Mouse (Mus musculus) CH12.LX (cell line): ENCODE measurements at regions not wholly inside any gene's neighbourhood (a gene's known extent, or its start where the extent isn't known, plus 50 kb on each side); places are given as distances from the start of the nearest gene placed in this dataset.

Source experiments
- DNase-seq: peaks from one replicate; pipeline ENCODE4 v3.0.0-alpha.2; 2013; ENCODE audit errors: extremely low read depth
- H3K27ac ChIP-seq: 2 replicates; pipeline ENCODE4 v1.5.1; 2012; ENCODE audit warnings: low read depth, mild to moderate bottlenecking, control low read depth, moderate library complexity; ENCODE audit not compliant: insufficient read depth
- H3K27me3 ChIP-seq: replicated peaks from 2 replicates; pipeline ENCODE3; 2012; ENCODE audit warnings: inconsistent platforms
- H3K36me3 ChIP-seq, 2 experiments: replicated peaks in 1 of 2; 2 replicates each; pipeline versions ENCODE3 to v1.6.1; 2012; ENCODE audit warnings: inconsistent platforms in 1 of 2, low read length in 1 of 2, mild to moderate bottlenecking in 1 of 2, mixed read lengths in 1 of 2, moderate library complexity in 1 of 2; ENCODE audit not compliant: control insufficient read depth in 1 of 2, insufficient read depth in 1 of 2
- H3K4me1 ChIP-seq, 2 experiments: 2 replicates each; pipeline ENCODE4 v1.6.1; 2012; ENCODE audit warnings: inconsistent platforms in 1 of 2, moderate library complexity in 1 of 2; ENCODE audit not compliant: insufficient read depth in 2 of 2, control insufficient read depth in 1 of 2
- H3K4me2 ChIP-seq: 2 replicates; pipeline ENCODE4 v1.6.1; 2012; ENCODE audit warnings: low read depth, mild to moderate bottlenecking, control low read depth; ENCODE audit not compliant: poor library complexity, insufficient read depth, severe bottlenecking
- H3K4me3 ChIP-seq, 3 experiments: fragments of 150-350 bp in 1 of 3; sonication (generic) in 1 of 3; replicated peaks in 1 of 3; 2 replicates each; pipeline versions ENCODE3 to v1.5.1; 2011 to 2012; ENCODE audit warnings: low read depth in 2 of 3, low read length in 2 of 3, mild to moderate bottlenecking in 2 of 3, moderate library complexity in 2 of 3, control low read depth in 1 of 3, improper control_type of control experiment in 1 of 3, inconsistent platforms in 1 of 3, mixed read lengths in 1 of 3; ENCODE audit not compliant: poor library complexity in 1 of 3
- H3K79me2 ChIP-seq: replicated peaks from 2 replicates; pipeline ENCODE4 v1.6.1; 2012; ENCODE audit warnings: mild to moderate bottlenecking, moderate library complexity; ENCODE audit not compliant: control insufficient read depth, poor library complexity, insufficient read depth, severe bottlenecking; ENCODE audit errors: extremely low read depth
- H3K9ac ChIP-seq: 2 replicates; pipeline ENCODE4 v1.6.1; 2012; ENCODE audit warnings: low read depth, mild to moderate bottlenecking, control low read depth, moderate library complexity; ENCODE audit not compliant: insufficient read depth
- H3K9me3 ChIP-seq: replicated peaks from 2 replicates; pipeline ENCODE3; 2012; ENCODE audit warnings: low read length, inconsistent platforms, mixed read lengths
- CHD1 ChIP-seq: IDR thresholded peaks from 2 replicates; pipeline ENCODE4 v1.6.1; 2012; ENCODE audit warnings: low read depth, low read length, improper control_type of control experiment, inconsistent platforms
- CHD2 ChIP-seq: IDR thresholded peaks from 2 replicates; pipeline ENCODE4 v1.6.1; 2011; ENCODE audit warnings: low read length, improper control_type of control experiment
- CTCF ChIP-seq, 2 experiments: IDR thresholded peaks in 1 of 2; conservative IDR thresholded peaks in 1 of 2; 2 replicates each; pipeline ENCODE4 v1.5.1; 2011 to 2012; ENCODE audit warnings: low read depth in 2 of 2, low read length in 2 of 2, improper control_type of control experiment in 1 of 2, inconsistent platforms in 1 of 2, mild to moderate bottlenecking in 1 of 2, moderate library complexity in 1 of 2
- E2F4 ChIP-seq: IDR thresholded peaks from 2 replicates; pipeline ENCODE4 v1.6.1; 2011; ENCODE audit warnings: low read depth, low read length, improper control_type of control experiment; ENCODE audit not compliant: insufficient replicate concordance
- ELF1 ChIP-seq: IDR thresholded peaks from 2 replicates; pipeline ENCODE4 v1.6.1; 2014; ENCODE audit warnings: low read depth, mild to moderate bottlenecking, inconsistent platforms, low read length, improper control_type of control experiment
- GABPA ChIP-seq: IDR thresholded peaks from 2 replicates; pipeline ENCODE4 v1.6.1; 2012; ENCODE audit warnings: low read depth, low read length, improper control_type of control experiment, inconsistent platforms; ENCODE audit not compliant: insufficient replicate concordance
- HCFC1 ChIP-seq: IDR thresholded peaks from 2 replicates; pipeline ENCODE4 v1.6.1; 2012; ENCODE audit warnings: low read depth, mild to moderate bottlenecking, inconsistent platforms, low read length, improper control_type of control experiment
- JUN ChIP-seq: IDR thresholded peaks from 2 replicates; pipeline ENCODE4 v1.6.1; 2011; ENCODE audit warnings: low read depth, mild to moderate bottlenecking, low read length, improper control_type of control experiment, moderate library complexity; ENCODE audit not compliant: insufficient read depth
- JUND ChIP-seq: conservative IDR thresholded peaks from 2 replicates; pipeline ENCODE4 v1.6.1; 2011; ENCODE audit warnings: low read depth, low read length, improper control_type of control experiment
- KAT2A ChIP-seq: IDR thresholded peaks from 2 replicates; pipeline ENCODE4 v1.6.1; 2012; ENCODE audit warnings: low read length, improper control_type of control experiment, inconsistent platforms; ENCODE audit not compliant: insufficient replicate concordance
- MAX ChIP-seq: IDR thresholded peaks from 2 replicates; pipeline ENCODE4 v1.6.1; 2011; ENCODE audit warnings: low read length, improper control_type of control experiment
- MAZ ChIP-seq: IDR thresholded peaks from 2 replicates; pipeline ENCODE4 v1.6.1; 2012; ENCODE audit warnings: low read depth, mild to moderate bottlenecking, inconsistent platforms, low read length, improper control_type of control experiment, moderate library complexity
- MEF2A ChIP-seq: IDR thresholded peaks from 2 replicates; pipeline ENCODE4 v1.6.1; 2014; ENCODE audit warnings: low read depth, mild to moderate bottlenecking, inconsistent platforms, low read length, improper control_type of control experiment, borderline replicate concordance
- MXI1 ChIP-seq: IDR thresholded peaks from 2 replicates; pipeline ENCODE4 v1.6.1; 2011; ENCODE audit warnings: mild to moderate bottlenecking, low read depth, low read length, improper control_type of control experiment
- NELFE ChIP-seq: IDR thresholded peaks from 2 replicates; pipeline ENCODE4 v1.6.1; 2011; ENCODE audit warnings: low read depth, low read length, improper control_type of control experiment
- NRF1 ChIP-seq: IDR thresholded peaks from 2 replicates; pipeline ENCODE4 v1.6.1; 2014; ENCODE audit warnings: low read depth, mild to moderate bottlenecking, inconsistent platforms, low read length, improper control_type of control experiment, moderate library complexity
- POLR2A ChIP-seq: IDR thresholded peaks from 2 replicates; pipeline ENCODE4 v1.6.1; 2011; ENCODE audit warnings: low read depth, mild to moderate bottlenecking, improper control_type of control experiment, low read length
- POLR2AphosphoS2 ChIP-seq: IDR thresholded peaks from 2 replicates; pipeline ENCODE4 v1.6.1; 2011; ENCODE audit warnings: low read depth, low read length, improper control_type of control experiment
- RAD21 ChIP-seq: IDR thresholded peaks from 2 replicates; pipeline ENCODE4 v1.6.1; 2011; ENCODE audit warnings: low read depth, mild to moderate bottlenecking, low read length, improper control_type of control experiment, moderate library complexity
- RCOR1 ChIP-seq: conservative IDR thresholded peaks from 2 replicates; pipeline ENCODE4 v1.6.1; 2012; ENCODE audit warnings: low read depth, mild to moderate bottlenecking, inconsistent platforms, low read length, improper control_type of control experiment
- SIN3A ChIP-seq: IDR thresholded peaks from 2 replicates; pipeline ENCODE4 v1.6.1; 2012; ENCODE audit warnings: low read length, improper control_type of control experiment, inconsistent platforms
- SMC3 ChIP-seq: IDR thresholded peaks from 2 replicates; pipeline ENCODE4 v1.6.1; 2011; ENCODE audit warnings: low read depth, low read length, improper control_type of control experiment
- TCF12 ChIP-seq: IDR thresholded peaks from 2 replicates; pipeline ENCODE4 v1.6.1; 2014; ENCODE audit warnings: low read depth, mild to moderate bottlenecking, inconsistent platforms, low read length, improper control_type of control experiment
- UBTF ChIP-seq: IDR thresholded peaks from 2 replicates; pipeline ENCODE4 v1.6.1; 2012; ENCODE audit warnings: low read depth, mild to moderate bottlenecking, inconsistent platforms, low read length, improper control_type of control experiment, moderate library complexity
- USF1 ChIP-seq: IDR thresholded peaks from 2 replicates; pipeline ENCODE4 v1.6.1; 2014; ENCODE audit warnings: low read depth, mild to moderate bottlenecking, inconsistent platforms, low read length, improper control_type of control experiment
- USF2 ChIP-seq: conservative IDR thresholded peaks from 2 replicates; pipeline ENCODE4 v1.6.1; 2011; ENCODE audit warnings: low read depth, low read length, improper control_type of control experiment
- ZC3H11A ChIP-seq: IDR thresholded peaks from 2 replicates; pipeline ENCODE4 v1.6.1; 2012; ENCODE audit warnings: low read depth, mild to moderate bottlenecking, inconsistent platforms, low read length, improper control_type of control experiment
- ZMIZ1 ChIP-seq: IDR thresholded peaks from 2 replicates; pipeline ENCODE4 v1.6.1; 2012; ENCODE audit warnings: low read depth, mild to moderate bottlenecking, inconsistent platforms, low read length, improper control_type of control experiment
- dilution Hi-C: fragments of 300-500 bp; cut with MboI; formaldehyde crosslinking; loops from 2 replicates; pipeline ENCODE4 v1.14.3; 2020; ENCODE audit warnings: low sequenced_read_pairs; ENCODE audit not compliant: extremely low pct_unique_long_range_greater_than_20kb, extremely low pct_ligation_motif_present
- in situ Hi-C: fragments of 300-500 bp; cut with MboI; formaldehyde crosslinking; loops from 3 replicates; pipeline ENCODE4 v1.14.3; 2019; ENCODE audit warnings: low sequenced_read_pairs, low pct_ligation_motif_present, low pct_unique_long_range_greater_than_20kb, mixed read lengths

DNA sequence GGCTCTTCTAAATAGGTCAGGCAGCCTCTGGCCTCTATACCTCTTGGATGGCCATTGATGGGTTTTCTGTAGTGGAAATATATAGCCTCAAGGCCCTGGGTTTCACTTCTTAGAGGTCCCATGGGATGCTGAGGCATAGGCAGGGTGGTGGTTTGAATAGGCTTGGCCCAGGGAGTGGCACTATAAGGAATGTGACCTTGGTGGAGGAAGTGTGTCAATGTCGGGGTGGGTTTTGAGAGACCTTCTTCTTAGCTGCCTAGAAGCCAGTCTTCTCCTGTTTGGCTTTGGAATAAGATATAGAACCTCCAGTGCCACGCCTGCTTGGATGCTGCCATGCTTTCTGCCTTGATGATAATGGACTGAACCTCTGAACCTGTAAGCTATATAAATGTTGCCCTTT lies 59.5 kb upstream of the Hpcal1 start:
- dilution Hi-C loops, result no loop called here
- DNase-seq, result no peak
- H3K27ac ChIP-seq, result no peak overlapping the region
- in situ Hi-C loops, result no loop called here
- H3K27me3 ChIP-seq, result no peaks in the 10 kb centered on the region
- H3K9me3 ChIP-seq, result peaks cover 5% of the 10 kb centered on the region
- no peaks in the 10 kb centered on the region for H3K4me1 ChIP-seq
- no peaks in the 10 kb centered on the region for H3K79me2 ChIP-seq
- no peak overlapping the region for H3K4me3 ChIP-seq
- TF ChIP-seq USF2 (no peak), GABPA (no peak), NRF1 (no peak), RAD21 (no peak), MXI1 (no peak), HCFC1 (no peak), SMC3 (no peak), JUN (no peak), TCF12 (no peak), E2F4 (no peak), USF1 (no peak), NELFE (no peak), CTCF (conservative IDR thresholded peaks at IDR 0.05 in 1 of 2, IDR thresholded peaks at IDR 0.05 in 1 of 2; ENCODE audit: low read depth in 2 of 2, low read length in 2 of 2) (no peak), ELF1 (no peak), MEF2A (no peak), POLR2AphosphoS2 (no peak), CHD2 (no peak), SIN3A (no peak), RCOR1 (no peak), KAT2A (no peak)
- TF ChIP-seq, all 38 proteins: peak for 0
- H3K36me3 ChIP-seq, result no peaks in the 10 kb centered on the region
- no peak overlapping the region for H3K4me2 ChIP-seq
- no peak overlapping the region for H3K9ac ChIP-seq

DNA sequence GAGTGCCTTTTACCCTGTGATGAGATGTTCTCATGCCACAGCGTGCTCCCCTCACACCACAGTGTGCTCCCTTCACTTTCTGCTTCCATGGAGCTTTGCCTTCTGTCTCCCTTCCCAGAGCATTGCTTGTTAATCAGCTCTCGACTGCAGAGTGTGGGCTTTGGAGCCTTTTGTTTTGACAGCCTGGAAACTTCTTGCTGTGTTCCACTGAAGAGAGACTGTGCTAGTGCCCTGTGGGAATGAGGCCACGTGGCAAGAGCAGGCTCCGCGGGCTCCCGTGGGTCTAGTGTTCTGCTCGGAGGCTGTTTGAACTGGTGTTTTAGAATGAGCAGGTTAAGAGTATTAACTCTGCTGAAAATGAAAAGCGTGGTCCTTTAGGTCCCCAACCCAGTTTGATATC lies 54.5 kb upstream of the Hpcal1 start:
- Histone ChIP-seq H3K9ac (no peak overlapping the region), H3K27ac (no peak overlapping the region), H3K9me3 (peaks cover 4% of the 10 kb centered on the region), H3K79me2 (no peaks in the 10 kb centered on the region), H3K4me1 (peaks cover under 1 to 9% of the 10 kb centered on the region in 2 experiments; a peak in 2 of 4 replicates), H3K27me3 (no peaks in the 10 kb centered on the region), H3K4me3 (no peak overlapping the region), H3K36me3 (no peaks in the 10 kb centered on the region), H3K4me2 (no peak overlapping the region)
- in situ Hi-C loops, result no loop called here
- TF ChIP-seq USF2 (no peak), ZC3H11A (no peak), ELF1 (no peak), KAT2A (no peak), JUND (no peak), NRF1 (no peak), POLR2A (no peak), ZMIZ1 (no peak), CHD2 (no peak), CHD1 (no peak), USF1 (no peak), RAD21 (no peak), MAX (no peak), TCF12 (no peak), MAZ (no peak), UBTF (no peak), E2F4 (no peak), MEF2A (no peak), CTCF (conservative IDR thresholded peaks at IDR 0.05 in 1 of 2, IDR thresholded peaks at IDR 0.05 in 1 of 2; ENCODE audit: low read depth in 2 of 2, low read length in 2 of 2) (no peak)
- DNase-seq, result no peak
- dilution Hi-C loops, result no loop called here
